Mouse (Mus musculus) embryonic facial prominence, embryonic 14.5 days (tissue): ENCODE results near the gene Eno4. TPM values are rescaled to one million over a fixed set of nuclear protein-coding genes. Genes with fewer than 3 reads are reported as not detected.
A peak's percentile ranks its signal among the peaks of the same experiment; 100 is the strongest.

Source experiments
- ATAC-seq: fragments of 200-750 bp; cut with Nextera tagmentation; 2 replicates; pipeline ENCODE4 v1.8.0; 2017; ENCODE audit warnings: low read depth, moderate number of reproducible peaks, moderate TSS enrichment
- DNase-seq: peaks from one replicate; pipeline ENCODE4 v3.0.0-alpha.2; 2015; ENCODE audit warnings: low spot score
- H3K27ac ChIP-seq: fragments of 300-500 bp; sonication (generic); replicated peaks from 2 replicates; pipeline ENCODE4 v1.5.1; 2014; ENCODE audit warnings: low read depth, mild to moderate bottlenecking, low read length, moderate library complexity
- H3K27me3 ChIP-seq: fragments of 300-500 bp; sonication (generic); replicated peaks from 2 replicates; pipeline ENCODE4 v1.6.1; 2014; ENCODE audit warnings: low read length; ENCODE audit not compliant: control insufficient read depth, insufficient read depth
- H3K36me3 ChIP-seq: fragments of 300-500 bp; sonication (generic); 2 replicates; pipeline ENCODE4 v1.6.1; 2014; ENCODE audit warnings: low read length, mixed read lengths; ENCODE audit not compliant: control insufficient read depth, insufficient read depth
- H3K4me1 ChIP-seq: fragments of 300-500 bp; sonication (generic); 2 replicates; pipeline ENCODE4 v1.6.1; 2014; ENCODE audit warnings: antibody characterized with exemption, low read length; ENCODE audit not compliant: control insufficient read depth, insufficient read depth
- H3K4me2 ChIP-seq: fragments of 300-500 bp; sonication (generic); 2 replicates; pipeline ENCODE4 v1.6.1; 2014; ENCODE audit warnings: low read depth, mild to moderate bottlenecking, low read length, moderate library complexity, mixed read lengths
- H3K4me3 ChIP-seq: fragments of 300-500 bp; sonication (generic); 2 replicates; pipeline ENCODE4 v1.5.1; 2014; ENCODE audit warnings: low read depth, mild to moderate bottlenecking, low read length
- H3K9ac ChIP-seq: fragments of 300-500 bp; sonication (generic); 2 replicates; pipeline ENCODE4 v1.6.1; 2014; ENCODE audit warnings: low read depth, mild to moderate bottlenecking, low read length, moderate library complexity, mixed read lengths
- H3K9me3 ChIP-seq: fragments of 300-500 bp; sonication (generic); 2 replicates; pipeline ENCODE4 v1.6.1; 2016; ENCODE audit warnings: low read length; ENCODE audit not compliant: control insufficient read depth
- WGBS: fragments of 180-500 bp; shearing (Covaris S2); extraction: QIAGEN DNeasy Blood & Tissue Kit; methylation state at CpG from one replicate; pipeline ENCODE4 v1.1.7; 2014; 5-methylcytosine and 5-hydroxymethylcytosine counted together
- polyA plus RNA-seq: library from polyadenylated mRNA; unstranded; fragments of >200 nt; fragmentation: Nextera tagmentation; extraction: Ambion mirVana; gene quantifications from 2 replicates; pipeline ENCODE4 v1.2.1, GENCODE M21; 2014

Gene Eno4
- polyA plus RNA-seq, 1 experiment from 2014 or later, result 1.1 TPM

GRCm38 (mm10) chr19:58911386-58911785, 31.8 kb upstream of the Eno4 start:
- Histone ChIP-seq H3K4me1 (no peaks in the 10 kb centered on the region), H3K4me3 (peak overlapping the region; percentile 43), H3K9me3 (no peaks in the 10 kb centered on the region), H3K36me3 (no peaks in the 10 kb centered on the region), H3K4me2 (peak overlapping the region; percentile 66), H3K27ac (no peak overlapping the region), H3K9ac (peak overlapping the region; percentile 58), H3K27me3 (no peaks in the 10 kb centered on the region; the same call in 1 of the 2 replicates)
- WGBS, result 11% methylated on average over 9 of the region's 9 CpGs
- DNase-seq (peak; percentile 86), ATAC-seq (peak; percentile 76)

GRCm38 (mm10) chr19:58913301-58913700, 29.9 kb upstream of the Eno4 start:
- Histone ChIP-seq H3K4me2 (no peak overlapping the region), H3K36me3 (no peaks in the 10 kb centered on the region), H3K9me3 (no peaks in the 10 kb centered on the region), H3K4me3 (no peak overlapping the region), H3K9ac (no peak overlapping the region), H3K4me1 (no peaks in the 10 kb centered on the region), H3K27me3 (no peaks in the 10 kb centered on the region; the same call in 1 of the 2 replicates), H3K27ac (no peak overlapping the region)
- WGBS, result 79% methylated on average over 6 of the region's 6 CpGs
- DNase-seq (no peak), ATAC-seq (no peak)

GRCm38 (mm10) chr19:58918597-58918996, 24.6 kb upstream of the Eno4 start:
- Histone ChIP-seq H3K9ac (no peak overlapping the region), H3K4me2 (peak overlapping the region; percentile 23; the same call in 1 of the 2 replicates), H3K9me3 (no peaks in the 10 kb centered on the region), H3K36me3 (no peaks in the 10 kb centered on the region), H3K27ac (no peak overlapping the region), H3K4me3 (peak overlapping the region; percentile 4; the same call in 1 of the 2 replicates), H3K4me1 (no peaks in the 10 kb centered on the region), H3K27me3 (peaks cover 7% of the 10 kb centered on the region; the same call in 1 of the 2 replicates)
- DNase-seq, result peak; percentile 28
- 5% methylated on average over 11 of the region's 11 CpGs for WGBS
- no peak for ATAC-seq

GRCm38 (mm10) chr19:58919148-58919547, 24.1 kb upstream of the Eno4 start:
- H3K4me1 ChIP-seq, result no peaks in the 10 kb centered on the region
- H3K27ac ChIP-seq, result no peak overlapping the region
- H3K9ac ChIP-seq, result no peak overlapping the region
- H3K4me3 ChIP-seq, result no peak overlapping the region
- no peak for DNase-seq
- peak overlapping the region; percentile 23; the same call in 1 of the 2 replicates for H3K4me2 ChIP-seq
- H3K9me3 ChIP-seq, result no peaks in the 10 kb centered on the region
- H3K27me3 ChIP-seq, result peaks cover 7% of the 10 kb centered on the region; the same call in 1 of the 2 replicates
- ATAC-seq, result no peak
- no peaks in the 10 kb centered on the region for H3K36me3 ChIP-seq
- 21% methylated on average over 7 of the region's 7 CpGs for WGBS

DNA sequence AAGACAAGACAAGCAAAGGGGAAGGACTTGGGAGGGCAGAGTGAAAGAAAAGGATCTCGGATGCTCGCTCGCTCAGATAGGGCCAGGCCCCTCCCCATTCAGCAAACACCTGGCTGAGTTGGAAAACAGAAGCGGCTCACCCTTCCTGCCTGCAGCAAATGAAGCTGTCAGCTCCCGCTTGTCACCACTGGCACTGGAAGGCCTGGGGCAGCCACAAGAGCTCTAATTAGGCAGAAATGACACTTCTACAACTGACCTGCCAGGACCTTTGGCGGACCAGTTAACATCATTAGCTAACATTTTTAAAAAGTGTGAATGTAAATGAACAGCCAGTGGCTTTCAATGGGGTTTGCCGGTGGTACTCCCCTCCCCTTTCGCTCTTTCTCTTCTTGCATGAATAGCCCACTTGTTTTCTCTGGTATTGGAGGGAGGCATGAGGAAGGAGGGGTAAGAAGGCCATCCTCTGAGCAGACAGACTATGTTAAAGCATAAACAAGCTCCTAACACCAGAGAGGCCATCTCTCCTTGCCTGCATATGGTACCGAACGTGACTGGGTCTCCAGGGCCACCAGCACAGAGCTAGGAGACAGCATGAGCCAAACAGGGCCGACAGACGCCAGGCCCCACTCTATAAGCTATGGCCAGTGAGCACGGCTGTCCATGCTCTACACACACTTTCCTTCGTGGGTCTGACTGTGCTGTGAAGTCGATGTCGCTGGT, 12.0 kb upstream of the Eno4 start:
- Histone ChIP-seq H3K4me2 (no peak overlapping the region), H3K4me1 (no peaks in the 10 kb centered on the region), H3K9ac (no peak overlapping the region), H3K27me3 (peaks cover 43% of the 10 kb centered on the region), H3K27ac (no peak overlapping the region), H3K4me3 (no peak overlapping the region), H3K9me3 (no peaks in the 10 kb centered on the region), H3K36me3 (no peaks in the 10 kb centered on the region)
- DNase-seq, result peak; percentile 31
- no peak for ATAC-seq
- 23% methylated on average over 16 of the region's 16 CpGs for whole genome bisulfite sequencing

- Histone ChIP-seq H3K9ac (no peak overlapping the region), H3K27me3 (peaks cover 43% of the 10 kb centered on the region), H3K4me3 (no peak overlapping the region), H3K4me1 (no peaks in the 10 kb centered on the region), H3K27ac (no peak overlapping the region), H3K9me3 (no peaks in the 10 kb centered on the region), H3K4me2 (no peak overlapping the region), H3K36me3 (no peaks in the 10 kb centered on the region)
- DNase-seq (no peak), ATAC-seq (no peak)
- WGBS, result 19% methylated on average over 4 of the region's 4 CpGs
Observed at GRCm38 (mm10) chr19:58933062-58933461, 10.2 kb upstream of the Eno4 start.

GRCm38 (mm10) chr19:58945959-58946358, 2.7 kb downstream of the Eno4 start:
- H3K4me1 ChIP-seq, result peaks cover 4% of the 10 kb centered on the region; the same call in 1 of the 2 replicates
- H3K27me3 ChIP-seq, result 0 out of 2 replicates have a peak, but pooled peaks cover 3% of the 10 kb centered on the region
- no peak overlapping the region for H3K9ac ChIP-seq
- H3K4me2 ChIP-seq, result no peak overlapping the region
- ATAC-seq (no peak), DNase-seq (no peak)
- H3K9me3 ChIP-seq, result no peaks in the 10 kb centered on the region
- H3K4me3 ChIP-seq, result no peak overlapping the region
- WGBS, result 88% methylated on average over 7 of the region's 7 CpGs
- no peak overlapping the region for H3K27ac ChIP-seq
- no peaks in the 10 kb centered on the region for H3K36me3 ChIP-seq

DNA sequence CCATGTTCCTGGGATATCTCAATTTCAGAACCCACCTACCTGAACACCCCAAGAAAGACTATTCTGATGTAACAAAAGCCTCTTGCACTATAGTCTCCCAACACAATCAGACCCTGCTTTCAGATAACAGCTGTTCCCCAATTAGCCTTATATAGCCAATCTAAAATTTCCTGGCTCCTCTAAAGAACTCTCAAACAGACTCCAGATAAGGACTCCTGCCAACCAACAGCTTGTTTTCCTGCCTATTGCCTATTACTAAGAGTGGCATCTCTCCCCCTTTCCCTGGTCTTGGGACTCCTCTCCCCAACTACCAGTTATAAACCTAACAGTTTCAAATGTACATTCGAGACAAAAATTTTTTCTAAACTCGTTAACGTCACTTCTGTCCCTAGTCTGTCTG, 8.3 kb downstream of the Eno4 start:
- Histone ChIP-seq H3K27ac (no peak overlapping the region), H3K4me1 (no peaks in the 10 kb centered on the region), H3K4me2 (no peak overlapping the region), H3K27me3 (peaks cover 7% of the 10 kb centered on the region; the same call in 1 of the 2 replicates), H3K9ac (no peak overlapping the region), H3K9me3 (no peaks in the 10 kb centered on the region), H3K36me3 (no peaks in the 10 kb centered on the region), H3K4me3 (no peak overlapping the region)
- ATAC-seq, result no peak
- DNase-seq, result no peak
- 73% methylated on average over 3 of the region's 3 CpGs for WGBS

DNA sequence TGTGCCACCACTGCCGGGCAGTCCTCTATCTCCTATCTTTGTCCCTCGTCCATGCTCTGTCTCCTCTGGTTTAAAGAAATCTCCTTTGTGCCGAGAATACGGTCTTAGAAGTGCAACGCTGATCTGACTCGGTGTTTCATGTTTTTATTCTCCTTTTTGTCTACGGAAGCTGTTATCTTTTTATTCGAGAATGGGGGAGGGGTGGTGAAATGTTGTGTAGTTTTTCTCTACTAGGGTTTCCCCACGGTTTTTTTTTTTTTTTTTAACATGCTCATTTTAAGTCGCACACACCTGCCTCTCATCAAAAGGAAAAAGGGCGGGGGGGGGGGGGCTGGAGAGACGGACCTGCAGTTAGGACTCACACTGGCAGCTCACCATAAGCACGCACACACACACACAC, 9.0 kb downstream of the Eno4 start:
- Histone ChIP-seq H3K9me3 (no peaks in the 10 kb centered on the region), H3K9ac (no peak overlapping the region), H3K4me2 (no peak overlapping the region), H3K36me3 (no peaks in the 10 kb centered on the region), H3K4me3 (no peak overlapping the region), H3K4me1 (no peaks in the 10 kb centered on the region), H3K27me3 (peaks cover 7% of the 10 kb centered on the region; the same call in 1 of the 2 replicates), H3K27ac (no peak overlapping the region)
- WGBS, result 70% methylated on average over 13 of the region's 13 CpGs
- DNase-seq, result no peak
- ATAC-seq, result no peak
